Mouse (Mus musculus) frontal cortex, adult (tissue): ENCODE results near the gene Pced1b.
"Not testable (repeated sequence)": the region's sequence is repeated elsewhere in the genome, so short reads cannot be mapped to it uniquely, and the experiment has no call there.

ENCODE experiments used
- ATAC-seq: cut with Nextera tagmentation; 2 replicates; pipeline ENCODE4 v1.9.2; 2017; ENCODE audit warnings: mild to moderate bottlenecking, moderate library complexity, mixed read lengths; ENCODE audit not compliant: low TSS enrichment

The Pced1b gene

DNA sequence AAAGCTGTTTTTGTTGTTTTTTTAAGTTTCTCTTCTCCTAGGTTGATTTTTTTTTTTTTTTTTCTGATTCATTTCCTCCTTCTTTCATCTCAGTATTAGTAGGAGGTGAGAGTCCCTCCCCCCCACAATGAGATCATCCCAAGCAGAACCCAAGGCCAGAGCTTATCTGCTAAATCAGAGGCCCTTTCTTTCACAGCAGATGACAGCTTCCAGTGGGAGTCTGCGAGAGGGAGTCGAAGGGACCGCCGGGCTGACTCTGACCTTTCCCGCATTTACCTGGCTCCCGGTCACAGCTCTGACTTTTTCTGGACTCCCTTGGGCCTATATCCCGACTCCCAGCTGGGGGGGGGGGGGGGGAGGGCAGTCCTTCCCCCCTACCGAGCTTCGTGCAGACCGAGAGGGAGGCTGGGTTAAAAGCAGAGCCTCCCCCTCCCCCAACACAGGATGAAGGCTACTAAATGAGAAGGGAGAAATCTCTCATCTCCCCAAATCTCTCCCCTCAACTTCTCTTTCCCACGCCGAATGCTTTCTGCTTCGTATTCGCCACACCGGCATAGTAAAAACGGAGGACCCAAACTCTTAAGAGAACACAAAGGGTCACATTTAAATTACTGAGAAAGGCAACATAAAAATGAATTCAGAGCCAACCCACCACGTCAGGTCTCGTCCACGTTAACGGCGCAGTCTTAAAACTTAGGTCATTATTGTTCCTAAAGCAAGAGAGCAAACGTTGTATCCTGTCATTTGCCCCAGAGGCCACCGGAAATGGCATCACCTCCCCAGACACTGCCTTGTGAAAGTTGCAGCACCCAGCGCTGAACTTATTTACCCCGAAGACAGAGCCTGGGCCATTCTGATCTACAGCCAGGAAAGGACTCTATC, 126.5 kb downstream of the Pced1b start:
- no peak for ATAC-seq

DNA sequence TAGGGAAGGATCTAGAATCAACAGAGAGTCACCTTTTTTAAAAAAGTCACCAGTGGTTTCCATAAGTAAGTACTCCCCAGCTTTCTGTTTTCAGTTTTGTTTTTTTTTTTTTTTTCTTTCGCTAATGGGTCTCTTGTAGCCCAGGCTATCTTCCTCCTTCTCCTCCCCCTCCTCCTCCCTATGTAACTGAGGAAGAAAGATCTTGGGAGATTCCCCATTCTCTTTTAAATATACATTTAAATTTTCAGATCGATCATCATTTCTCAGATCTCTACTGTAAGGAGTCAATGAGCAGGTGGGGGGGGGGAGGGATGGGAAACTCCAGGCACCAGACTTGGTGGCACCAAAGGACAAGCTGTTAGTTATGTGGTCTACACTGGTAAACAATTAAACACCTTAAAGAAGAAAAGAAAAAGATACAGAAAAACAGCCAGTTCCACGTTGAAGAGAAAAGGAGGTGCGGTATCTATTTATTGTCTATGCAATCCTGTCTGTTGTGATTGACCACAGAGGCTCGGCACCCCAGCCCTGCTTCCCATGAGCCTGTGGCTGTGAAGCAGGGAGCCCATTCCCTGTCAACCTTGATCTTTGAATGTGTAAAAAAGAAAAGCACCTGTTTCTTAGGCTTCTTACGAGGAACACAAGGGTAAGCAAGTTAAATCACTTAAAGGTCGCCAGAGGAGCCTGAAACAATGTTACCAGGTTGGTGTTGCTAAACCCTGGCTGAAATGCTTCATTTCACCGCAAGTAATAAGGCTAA, 127.4 kb downstream of the Pced1b start:
- no peak for ATAC-seq

DNA sequence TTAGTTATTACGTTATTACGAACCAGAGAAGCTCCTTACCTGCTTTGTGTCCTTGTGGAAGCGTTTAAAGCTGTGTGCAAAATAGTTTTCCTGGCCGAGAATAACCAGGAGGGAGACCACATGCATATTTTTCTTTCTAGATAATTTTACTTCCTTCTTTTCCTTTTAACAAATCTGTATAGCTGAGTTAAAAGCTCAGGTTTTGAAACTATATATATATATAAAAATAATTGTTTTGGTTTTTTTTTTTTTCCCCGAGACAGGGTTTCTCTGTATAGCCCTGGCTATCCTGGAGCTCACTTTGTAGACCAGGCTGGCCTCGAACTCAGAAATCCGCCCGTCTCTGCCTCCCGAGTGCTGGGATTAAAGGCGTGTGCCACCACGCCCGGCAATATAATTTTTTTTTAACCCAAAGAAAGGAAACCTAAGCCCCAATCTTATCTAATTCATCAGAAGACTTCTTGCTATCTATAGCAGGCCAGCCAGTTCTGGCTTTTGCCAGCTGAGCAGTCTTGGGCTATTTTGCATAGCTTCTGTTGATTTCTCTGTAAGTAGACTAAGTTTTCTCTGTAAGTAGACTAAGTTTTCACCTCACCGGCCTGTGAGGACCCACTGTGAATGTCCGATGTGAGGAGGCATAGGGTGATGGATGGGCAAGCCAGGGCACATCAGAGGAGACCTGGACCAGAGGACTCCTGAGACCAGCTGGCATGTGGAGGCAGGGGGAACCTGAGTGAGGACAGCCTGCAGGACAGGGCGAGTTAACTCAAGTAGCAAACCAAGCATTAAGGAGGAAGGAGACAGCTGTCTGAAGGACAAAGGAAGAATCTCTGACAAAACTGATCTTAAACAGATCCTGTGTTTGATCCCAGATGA, 128.2 kb downstream of the Pced1b start:
- no peak for ATAC-seq

DNA sequence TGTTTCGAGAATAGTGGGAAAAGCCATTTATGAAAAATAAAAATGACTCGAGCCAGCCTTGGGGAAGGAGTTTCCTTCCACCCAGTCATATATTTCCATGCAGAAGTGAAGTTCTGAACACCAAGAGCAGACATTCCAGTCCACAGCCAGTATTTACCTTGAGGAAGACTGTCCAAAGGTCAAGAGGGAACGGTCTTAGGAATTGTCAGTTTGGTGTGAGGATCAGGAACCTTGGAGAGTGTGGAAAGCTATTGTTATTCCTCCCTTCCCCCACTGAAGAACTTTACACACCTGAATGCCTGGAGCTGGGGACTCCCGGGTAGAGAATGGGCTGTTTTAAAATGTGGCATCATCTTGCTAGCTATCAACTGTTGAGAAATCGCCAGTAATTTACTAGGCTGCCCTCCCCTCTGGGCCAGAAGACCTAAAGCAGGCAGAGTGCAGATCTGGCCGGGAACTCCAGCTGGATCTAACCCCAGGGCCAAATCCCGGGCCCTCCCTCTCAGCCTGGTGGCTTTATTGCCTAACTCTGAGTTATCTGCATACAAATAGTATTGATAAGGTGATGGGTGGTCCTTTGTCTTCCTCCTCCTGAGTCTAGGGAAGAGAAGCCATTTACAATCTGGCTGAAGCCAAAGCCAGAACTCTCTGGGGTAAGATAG, 129.3 kb downstream of the Pced1b start:
- ATAC-seq: no peak

DNA sequence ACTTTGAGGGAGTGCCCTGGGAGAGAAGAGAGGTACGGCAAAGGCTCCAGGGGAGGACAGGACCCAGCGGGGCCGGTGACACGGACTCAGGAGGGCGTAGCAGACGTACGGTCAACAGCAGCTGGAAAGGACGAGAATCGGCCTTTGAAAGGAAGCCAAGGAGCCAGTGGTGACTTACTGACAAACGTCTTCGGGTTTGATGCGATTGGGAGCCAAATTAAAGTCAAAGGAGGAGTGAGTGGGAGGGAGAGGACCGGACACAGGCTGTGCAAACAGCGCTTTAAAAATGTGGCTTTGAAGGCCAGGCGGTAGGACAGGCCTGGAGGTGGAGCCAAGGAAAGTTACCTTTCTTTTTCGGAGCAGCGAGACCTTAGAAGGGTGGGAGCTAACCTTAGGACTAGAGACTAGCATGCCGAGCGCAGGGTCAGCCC, 129.9 kb downstream of the Pced1b start:
- no peak for ATAC-seq

DNA sequence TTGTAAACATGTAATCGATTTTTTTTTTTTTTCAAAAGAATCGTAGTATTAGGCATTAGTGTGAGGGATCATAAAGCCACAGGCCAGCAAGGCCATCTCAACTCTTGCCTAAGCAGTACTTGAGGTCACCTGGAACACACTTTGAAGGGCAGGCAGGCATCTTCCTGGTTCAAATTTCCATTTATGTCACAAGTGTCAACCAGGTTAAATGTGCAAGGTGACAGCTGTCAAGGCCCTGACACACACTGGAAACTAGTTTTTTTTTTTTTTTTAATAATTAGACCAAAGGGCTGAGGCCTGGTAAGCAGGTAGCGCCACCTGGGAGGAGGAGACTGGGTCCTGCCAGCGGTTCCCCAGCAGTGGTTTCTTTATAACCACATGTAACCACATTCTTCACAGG, 131.2 kb downstream of the Pced1b start:
- no peak for ATAC-seq

DNA sequence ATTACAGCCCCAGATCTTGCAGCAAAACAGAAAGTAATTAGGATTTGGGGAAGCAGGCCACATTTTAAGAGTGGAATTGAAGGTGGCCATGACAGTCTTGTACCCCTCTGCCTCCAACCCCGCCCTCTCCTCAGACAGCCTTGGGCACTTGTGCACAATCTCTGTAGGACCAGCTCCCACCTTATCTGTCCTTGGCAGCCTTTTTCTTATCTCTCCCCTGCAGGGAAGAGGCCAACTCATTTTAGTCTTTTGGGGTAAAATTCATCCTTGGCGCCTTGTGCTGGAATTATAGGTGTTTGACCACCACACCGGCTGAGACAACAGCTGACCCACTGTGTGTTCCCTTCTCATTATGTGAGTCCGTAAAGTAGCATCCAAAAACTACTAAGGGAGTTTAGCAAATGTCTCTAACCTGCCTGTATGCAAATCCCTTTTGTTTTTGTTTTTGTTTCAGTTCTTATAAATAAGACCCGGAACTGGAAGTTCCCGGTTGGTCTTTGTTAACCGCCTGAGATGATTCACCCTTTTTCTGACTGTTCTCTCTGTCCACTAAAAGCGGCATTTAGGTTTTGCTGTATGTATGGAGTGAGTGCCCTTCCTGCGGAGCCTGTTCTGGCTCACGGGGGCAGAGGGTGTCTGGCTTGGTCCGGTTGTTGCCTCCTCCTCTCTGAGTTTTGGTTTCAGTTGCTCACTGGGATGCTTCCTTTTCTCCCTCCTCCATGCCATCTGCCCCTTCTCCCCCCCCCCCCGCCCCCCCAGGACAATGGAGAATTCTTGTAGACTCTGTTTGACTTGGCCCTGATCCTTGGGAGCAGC, 132.8 kb downstream of the Pced1b start:
- ATAC-seq: no peak

DNA sequence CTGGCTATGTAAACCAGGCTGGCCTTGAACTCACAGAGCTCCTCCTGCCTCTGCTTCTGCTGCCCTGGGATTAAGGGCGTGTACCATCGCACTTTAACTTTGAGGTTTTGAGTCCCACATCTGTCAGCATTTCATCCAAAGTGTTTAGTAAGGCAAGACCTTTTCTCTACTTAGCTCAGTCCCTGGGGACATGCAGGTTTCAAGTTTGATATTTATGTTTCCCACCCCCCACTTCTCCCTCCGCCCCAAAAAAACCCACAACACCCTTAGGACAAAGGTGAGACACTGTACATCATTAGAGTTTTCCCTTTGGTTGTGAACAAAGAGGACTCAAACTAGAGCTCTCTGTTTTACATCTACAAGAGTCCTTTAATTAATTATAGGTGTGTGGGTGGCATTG, 135.7 kb downstream of the Pced1b start:
- ATAC-seq: no peak

DNA sequence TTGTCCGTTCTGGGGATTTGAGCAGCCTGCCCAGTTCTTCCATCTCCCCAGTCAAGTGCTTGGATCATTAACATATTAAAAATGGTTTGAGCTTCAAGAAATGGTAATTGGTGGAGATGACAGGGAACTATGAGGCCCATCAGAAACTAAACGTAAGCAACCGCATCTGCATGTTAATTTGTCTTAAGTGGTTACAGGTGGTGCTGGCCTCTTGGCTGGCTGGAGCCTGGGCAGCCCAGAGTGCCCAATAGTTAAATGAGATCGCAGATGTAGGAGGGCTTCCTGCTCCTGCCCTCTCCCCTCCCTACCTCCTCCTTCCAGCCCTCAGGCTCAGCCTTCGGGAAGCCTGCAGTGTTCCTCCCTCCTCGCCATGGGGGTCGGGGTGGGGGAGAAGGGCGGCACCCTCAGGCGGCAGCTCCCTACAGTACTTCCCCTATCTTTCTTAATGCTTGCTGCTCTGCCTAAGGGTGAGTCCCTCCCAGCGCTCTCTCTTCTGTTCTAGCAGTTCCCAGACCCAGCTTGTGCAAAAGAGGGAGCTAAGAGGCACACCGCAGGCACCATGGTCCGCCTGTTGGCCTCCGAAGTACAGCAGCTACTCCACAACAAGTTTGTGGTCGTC, 136.7 kb downstream of the Pced1b start:
- ATAC-seq: no peak

DNA sequence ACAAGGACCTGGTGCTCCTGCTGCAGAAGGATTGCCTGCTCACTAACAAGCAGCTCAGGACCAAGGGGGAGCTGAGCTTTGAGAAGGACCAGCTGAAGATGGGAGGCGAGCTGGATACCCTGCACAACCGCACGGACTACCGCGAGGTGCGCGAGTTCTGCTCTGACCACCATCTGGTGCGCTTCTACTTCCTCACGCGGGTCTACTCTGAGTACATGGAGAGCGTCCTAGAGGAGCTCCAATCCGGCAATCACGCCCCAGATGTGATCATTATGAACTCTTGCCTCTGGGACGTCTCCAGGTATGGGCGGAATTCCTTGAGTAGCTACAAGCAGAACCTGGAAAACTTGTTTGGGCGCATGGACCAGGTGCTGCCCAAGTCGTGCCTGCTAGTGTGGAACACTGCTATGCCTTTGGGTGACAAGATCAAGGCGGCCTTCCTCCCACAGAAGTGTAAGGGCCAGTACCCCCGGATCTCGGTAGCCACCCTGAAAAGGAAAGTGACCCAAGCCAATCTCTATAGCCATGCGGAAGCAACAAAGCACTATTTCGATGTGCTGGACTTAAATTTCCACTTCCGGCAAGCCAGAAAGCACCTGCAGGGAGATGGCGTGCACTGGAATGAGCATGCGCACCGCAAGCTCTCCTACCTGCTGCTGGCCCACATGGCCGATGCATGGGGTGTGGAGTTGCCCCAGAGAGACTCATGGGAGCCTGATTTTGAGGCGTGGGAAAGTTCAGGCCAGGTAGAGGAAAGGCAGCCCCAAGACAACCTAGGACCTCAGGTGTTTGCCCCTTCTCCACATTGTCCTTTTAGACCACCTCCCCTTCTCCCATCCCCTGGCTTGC, 137.5 kb downstream of the Pced1b start:
- no peak for ATAC-seq

DNA sequence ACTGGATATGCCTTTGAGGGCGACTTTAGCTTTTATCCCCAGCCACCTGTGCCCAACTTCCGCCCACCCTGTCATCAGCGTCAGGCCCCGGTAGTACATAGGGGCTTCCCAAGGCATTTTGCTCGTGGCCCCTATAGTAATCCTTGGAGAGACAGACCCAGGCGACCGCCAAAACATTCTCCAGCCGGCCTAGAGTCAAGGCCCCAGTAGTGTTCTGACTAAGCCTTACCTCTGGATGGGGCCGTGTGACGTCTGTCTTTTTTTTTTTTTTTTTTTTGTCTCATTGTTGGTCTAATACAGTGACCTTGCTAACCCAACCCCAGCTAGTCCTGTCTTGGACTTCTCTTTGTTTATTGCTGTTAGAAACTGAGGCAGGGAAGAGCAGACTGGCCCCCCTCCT, 138.3 kb downstream of the Pced1b start:
- not testable (repeated sequence) for ATAC-seq

DNA sequence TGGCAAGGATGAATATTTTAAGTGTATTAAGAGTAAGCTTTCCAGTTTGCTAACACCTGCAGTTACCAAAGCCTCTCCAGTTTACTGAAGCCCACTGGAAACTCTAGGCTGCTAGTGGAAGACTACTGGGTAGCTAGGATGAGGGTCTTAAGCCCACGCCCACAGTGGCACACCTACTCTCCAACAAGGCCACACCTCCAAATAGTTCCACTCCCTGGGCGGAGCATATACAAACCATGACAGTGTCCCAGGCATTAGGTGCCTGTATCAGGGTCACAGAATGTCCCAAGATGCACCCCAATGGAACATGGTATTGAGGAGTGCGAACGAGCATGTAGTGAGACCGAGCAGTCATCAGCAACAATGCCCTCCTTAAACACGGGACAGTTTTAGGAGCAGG, 140.9 kb downstream of the Pced1b start:
- no peak for ATAC-seq

DNA sequence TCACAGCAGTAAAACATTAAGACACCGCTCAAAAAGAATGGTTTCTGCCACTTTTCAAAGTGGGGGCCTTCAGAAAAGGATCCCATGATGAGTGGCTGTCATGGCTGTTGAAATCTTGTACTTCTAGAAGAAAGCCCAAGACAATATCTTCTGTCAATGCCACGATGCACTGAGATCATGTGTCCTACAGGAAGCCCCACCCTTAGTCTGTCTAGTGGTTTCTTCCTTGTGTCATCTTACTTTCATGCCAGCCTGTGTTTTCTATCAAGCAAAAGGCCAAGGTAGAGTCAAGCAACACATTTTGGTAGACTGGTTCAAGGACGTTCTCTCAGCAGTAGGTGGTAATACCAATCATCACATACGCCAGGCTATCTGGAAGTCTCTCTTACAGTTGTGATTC, 142.7 kb downstream of the Pced1b start:
- no peak for ATAC-seq

DNA sequence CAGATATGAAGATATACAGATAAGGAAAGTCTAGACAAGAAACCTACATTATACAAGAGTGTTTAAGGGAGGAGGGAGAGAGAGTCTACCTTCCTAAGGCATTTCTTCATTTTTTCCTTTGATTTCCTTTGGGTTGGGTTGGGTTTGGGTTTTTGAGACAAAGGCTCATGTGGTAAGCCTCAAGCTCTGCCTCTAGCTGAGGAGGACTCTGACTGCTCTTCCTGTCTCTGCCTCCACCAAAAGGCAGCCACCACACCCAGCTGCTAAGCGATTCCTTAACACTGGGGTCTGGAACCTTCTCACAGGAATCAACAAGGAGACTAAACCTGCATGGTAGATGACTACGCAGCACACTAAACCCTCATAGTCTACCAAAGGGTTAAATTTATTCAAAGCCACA, 143.9 kb downstream of the Pced1b start:
- ATAC-seq: no peak

DNA sequence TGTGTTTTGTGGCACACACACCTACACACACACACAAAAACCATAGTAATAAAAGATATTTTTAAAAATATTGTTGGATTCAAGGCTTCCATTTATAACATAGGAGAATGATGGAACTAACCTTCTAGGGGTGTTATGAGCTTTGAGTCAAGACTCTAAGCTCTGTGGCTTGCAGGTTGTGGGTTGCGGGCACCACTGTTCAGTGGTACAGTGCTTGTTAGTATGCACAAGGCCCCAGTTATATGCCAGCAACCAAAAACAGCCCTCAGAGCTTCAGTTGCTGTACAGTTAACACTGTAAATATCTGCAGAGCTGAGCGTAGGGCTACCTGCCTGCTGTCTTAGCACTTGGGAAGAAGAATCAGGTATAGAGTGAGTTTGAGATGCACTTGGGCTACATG, 144.5 kb downstream of the Pced1b start:
- no peak for ATAC-seq

DNA sequence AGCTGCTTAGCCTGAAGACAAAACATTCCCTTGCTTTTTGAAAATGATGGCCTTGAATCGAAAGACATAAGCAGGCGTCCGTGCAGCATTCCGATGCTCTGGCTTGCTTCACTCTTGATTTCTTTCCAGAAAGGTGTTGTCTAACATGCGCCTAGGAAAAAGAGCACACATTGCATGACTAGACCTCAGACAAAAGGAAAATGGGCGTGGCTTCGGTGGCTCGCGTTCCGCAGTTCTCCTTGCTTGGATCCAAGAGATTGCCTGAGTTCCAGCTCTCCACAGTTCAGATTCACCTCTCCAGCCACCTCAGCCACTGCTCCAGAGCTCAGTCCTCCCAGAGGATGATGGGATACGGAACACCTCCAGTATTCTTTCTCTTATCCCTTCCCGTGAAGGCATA, 147.7 kb downstream of the Pced1b start:
- ATAC-seq: no peak

DNA sequence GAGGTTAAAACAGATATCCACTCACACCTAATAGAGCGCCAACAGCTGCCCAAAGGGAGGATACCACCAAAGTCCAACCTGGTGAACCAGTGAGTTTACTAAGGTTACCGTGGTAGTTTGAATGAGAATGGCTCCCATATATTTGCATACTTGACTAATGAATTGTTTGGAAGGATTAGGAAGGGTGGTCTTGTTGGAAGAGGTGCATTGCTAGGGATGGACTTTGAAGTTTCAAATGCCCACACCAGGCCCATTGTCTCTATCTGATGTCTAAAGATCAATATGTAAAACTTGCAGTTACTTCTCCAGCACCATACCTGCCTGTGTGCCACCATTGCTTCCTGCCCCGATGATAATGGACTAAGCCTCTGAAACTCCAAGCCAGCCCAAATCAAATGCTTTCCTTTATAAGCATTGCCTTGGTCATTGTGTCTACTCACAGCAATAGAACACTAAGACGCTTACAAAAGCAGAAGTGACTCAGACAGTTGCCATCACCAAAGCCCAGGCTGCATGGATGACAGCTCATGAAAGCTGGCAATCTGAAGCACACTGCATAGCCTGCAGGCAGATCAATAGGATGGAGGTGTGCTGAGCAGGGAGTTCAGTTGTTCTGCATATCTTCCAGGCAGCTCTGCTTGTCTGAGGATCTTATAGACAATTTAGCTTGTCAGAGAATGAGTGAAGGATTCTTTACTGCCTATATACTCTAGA, 149.8 kb downstream of the Pced1b start:
- ATAC-seq: no peak

DNA sequence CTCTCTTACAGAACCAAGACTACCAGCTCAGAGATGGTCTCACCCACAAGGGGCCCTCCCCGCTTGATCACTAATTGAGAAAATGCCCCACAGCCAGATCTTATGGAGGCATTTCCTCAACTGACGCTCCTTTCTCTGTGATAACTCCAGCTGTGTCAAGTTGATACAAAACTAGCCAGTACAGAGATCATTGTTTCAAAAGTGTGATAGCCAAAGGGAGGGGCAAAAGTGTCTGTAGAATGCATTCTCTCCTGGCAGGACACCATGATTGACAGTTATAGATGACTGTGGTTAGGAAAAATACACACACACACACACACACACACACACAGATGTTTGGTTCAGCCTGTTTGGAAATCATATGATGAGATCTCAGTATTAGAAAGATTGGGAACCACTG, 150.9 kb downstream of the Pced1b start:
- ATAC-seq: no peak

DNA sequence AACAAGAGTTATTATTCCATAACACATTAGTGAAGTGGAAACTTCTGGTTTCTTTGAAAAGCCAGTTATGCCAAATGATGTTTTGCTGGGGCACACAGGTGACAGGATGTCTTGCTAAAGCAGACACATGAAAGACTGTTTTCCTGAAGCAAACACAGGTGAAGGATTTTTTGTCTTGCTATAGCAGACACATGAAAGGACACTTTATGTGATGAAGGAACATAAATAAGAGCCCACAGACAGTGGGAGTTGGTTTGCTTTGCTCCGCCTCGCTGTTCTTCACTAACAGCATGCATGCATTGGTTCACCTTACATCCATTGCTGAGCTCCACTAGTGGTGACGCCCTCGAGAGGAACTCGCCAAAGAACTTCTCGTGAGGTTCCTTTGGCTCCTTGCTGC, 154.0 kb downstream of the Pced1b start:
- ATAC-seq: no peak
